Mouse (Mus musculus): Measurements from ENCODE around the gene Bmf. TPM values are rescaled to one million over a fixed set of nuclear protein-coding genes. Genes with fewer than 3 reads are reported as not detected.

Bmf gene
- polyA plus RNA-seq, 1 experiment, result 11.7 TPM

DNA sequence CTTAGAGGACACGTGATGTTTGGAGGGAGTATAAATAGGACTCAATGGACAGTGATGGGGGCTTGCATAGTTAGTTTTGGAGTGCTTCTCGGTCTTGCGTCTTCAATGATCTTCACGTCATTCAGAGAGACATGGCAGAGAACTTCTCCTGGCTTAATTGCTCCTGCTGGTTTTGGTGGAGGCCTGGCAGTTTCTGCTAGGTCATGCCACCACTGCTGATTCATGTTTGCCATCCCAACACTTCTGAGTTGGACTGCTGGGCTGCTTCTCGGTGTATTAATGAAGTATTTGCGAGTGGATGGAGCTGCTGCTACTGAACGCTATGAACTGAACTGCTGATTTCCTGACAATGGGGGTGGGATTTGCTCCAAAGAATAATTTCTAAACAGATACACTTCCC, 68.6 kb downstream of the Bmf start:
- no peak for DNase-seq (ENCODE audit: low spot score)

- DNase-seq (ENCODE audit: low spot score), result peak; percentile 82
Observed at GRCm38 (mm10) chr2:118479550-118479909, 70.0 kb downstream of the Bmf start, which contains the start of gene Srp14. Gene Srp14, minus strand, starts transcription at chr2:118479711.

- DNase-seq (ENCODE audit: low spot score), result no peak
Observed at GRCm38 (mm10) chr2:118478833-118479549, 70.5 kb downstream of the Bmf start.

Other genes starting within 250 kb of the Bmf start
- gene Gpr176, start 176.3 kb downstream of the Bmf start, polyA plus RNA-seq (2012; rRNA removed), result 0.34 and 0.36 TPM in 2 replicates
- 11.6 and 13.3 TPM in 2 replicates for gene Eif2ak4, start 161.1 kb downstream of the Bmf start, polyA plus RNA-seq (2012; rRNA removed)
- gene Srp14, start 70.0 kb downstream of the Bmf start, polyA plus RNA-seq (2012; rRNA removed), result 203 and 232 TPM in 2 replicates
- gene Bub1b, start 48.5 kb upstream of the Bmf start, polyA plus RNA-seq (2012; rRNA removed), result 2.4 and 2.8 TPM in 2 replicates
- 12.3 and 12.7 TPM in 2 replicates for gene Pak6, start 113.6 kb upstream of the Bmf start, polyA plus RNA-seq (2012; rRNA removed)
- gene Ankrd63, start 154.3 kb upstream of the Bmf start, polyA plus RNA-seq (2012; rRNA removed), result 0.69 and 0.93 TPM in 2 replicates
- 2.6 and 3.0 TPM in 2 replicates for gene Plcb2, start 178.8 kb upstream of the Bmf start, polyA plus RNA-seq (2012; rRNA removed)
- 35.9 and 38.5 TPM in 2 replicates for gene Inafm2, start 196.1 kb upstream of the Bmf start, polyA plus RNA-seq (2012; rRNA removed)
- 19.3 and 23.1 TPM in 2 replicates for gene Ccdc9b, start 213.0 kb upstream of the Bmf start, polyA plus RNA-seq (2012; rRNA removed)
- 0.16 TPM in 1 of 2 replicates, not detected in the other for gene Phgr1, start 223.1 kb upstream of the Bmf start, polyA plus RNA-seq (2012; rRNA removed)
- 0.78 and 0.93 TPM in 2 replicates for gene Disp2, start 230.0 kb upstream of the Bmf start, polyA plus RNA-seq (2012; rRNA removed)

Data from urinary bladder, adult 2 months (tissue).